Mouse (Mus musculus): ENCODE measurements at regions not wholly inside any gene's neighbourhood (a gene's known extent, or its start where the extent isn't known, plus 50 kb on each side); places are given as distances from the start of the nearest gene placed in this dataset.
A peak's percentile ranks its signal among the peaks of the same experiment; 100 is the strongest.

DNA sequence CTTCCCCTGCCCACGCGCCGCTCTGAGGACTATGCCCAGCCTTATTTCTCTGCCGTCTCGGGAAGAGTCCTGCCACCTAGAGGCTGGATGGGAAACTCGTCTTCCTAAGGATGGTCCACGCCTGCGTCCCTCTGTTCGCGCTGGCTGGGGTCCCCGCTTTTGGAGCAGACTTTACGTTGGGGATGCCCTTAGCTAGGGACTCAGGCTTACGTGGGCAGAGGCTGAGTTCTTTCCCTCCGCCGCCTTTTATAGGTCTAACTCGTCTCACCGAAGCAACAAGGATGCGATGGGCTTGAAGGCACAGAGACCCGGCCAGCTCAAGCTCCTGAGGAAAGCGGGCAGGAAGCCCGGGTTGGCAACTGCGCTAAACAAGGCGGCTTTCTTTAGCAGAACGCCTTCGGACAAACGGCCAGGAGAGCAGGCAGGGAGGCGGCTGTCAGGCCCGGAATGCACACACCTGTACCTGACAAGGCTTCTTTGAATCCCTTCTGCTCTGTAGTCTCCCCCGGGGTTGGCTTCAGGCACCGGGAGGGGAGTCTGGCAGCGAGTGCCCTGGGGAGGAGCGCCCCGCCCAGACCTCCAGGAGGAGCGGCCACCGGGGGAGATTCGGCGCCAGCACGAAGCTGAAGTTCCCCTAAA is 56.6 kb downstream of the Foxi3 start:
- TF ChIP-seq CTCF (IDR thresholded peaks at IDR 0.05; ENCODE audit: low read depth, low read length) = peak; percentile 76
- TF ChIP-seq POLR2A (IDR thresholded peaks at IDR 0.05; ENCODE audit: extremely low read depth, insufficient read depth, low read length) = no peak
